Mouse (Mus musculus) kidney, embryonic 15.5 days (tissue): ENCODE data around the gene Cnr2. TPM values are rescaled to one million over a fixed set of nuclear protein-coding genes. Genes with fewer than 3 reads are reported as not detected.

Source experiments
- ATAC-seq: fragments of 200-750 bp; cut with Nextera tagmentation; replicated peaks from 2 replicates; pipeline ENCODE4 v1.8.0; 2017; ENCODE audit warnings: moderate TSS enrichment; ENCODE audit not compliant: low FRiP score
- H3K27ac ChIP-seq: fragments of 300-500 bp; sonication (generic); 2 replicates; pipeline ENCODE4 v1.5.1; 2015; ENCODE audit warnings: mild to moderate bottlenecking, inconsistent platforms
- H3K27me3 ChIP-seq: fragments of 300-500 bp; sonication (generic); 2 replicates; pipeline ENCODE4 v1.6.1; 2015; ENCODE audit warnings: inconsistent platforms
- H3K36me3 ChIP-seq: fragments of 300-500 bp; sonication (generic); 2 replicates; pipeline ENCODE4 v1.6.1; 2015; ENCODE audit warnings: inconsistent platforms
- H3K4me1 ChIP-seq: fragments of 300-500 bp; sonication (generic); 2 replicates; pipeline ENCODE4 v1.6.1; 2015; ENCODE audit warnings: inconsistent platforms
- H3K4me2 ChIP-seq: fragments of 300-500 bp; sonication (generic); 2 replicates; pipeline ENCODE4 v1.6.1; 2015; ENCODE audit warnings: moderate library complexity, mild to moderate bottlenecking, inconsistent platforms
- H3K4me3 ChIP-seq: fragments of 300-500 bp; sonication (generic); replicated peaks from 2 replicates; pipeline ENCODE4 v1.5.1; 2015; ENCODE audit warnings: mild to moderate bottlenecking, inconsistent platforms
- H3K9ac ChIP-seq: fragments of 300-500 bp; sonication (generic); 2 replicates; pipeline ENCODE4 v1.6.1; 2015; ENCODE audit warnings: mild to moderate bottlenecking, inconsistent platforms
- H3K9me3 ChIP-seq: fragments of 300-500 bp; sonication (generic); replicated peaks from 2 replicates; pipeline ENCODE4 v1.6.1; 2016; ENCODE audit warnings: inconsistent platforms
- WGBS: fragments of 180-500 bp; shearing (Covaris S2); methylation state at CpG from one replicate; pipeline ENCODE4 v1.1.7; 2015; ENCODE audit warnings: mixed read lengths; 5-methylcytosine and 5-hydroxymethylcytosine counted together
- polyA plus RNA-seq: library from polyadenylated mRNA; unstranded; fragments of >200 nt; fragmentation: Nextera tagmentation; extraction: Ambion mirVana; gene quantifications from 2 replicates; pipeline ENCODE4 v1.2.1, GENCODE M21; 2015

Cnr2 gene
- polyA plus RNA-seq, 1 experiment from 2014 or later, result 0.64 TPM

- no peaks in the 10 kb centered on the region for H3K9me3 ChIP-seq
- H3K36me3 ChIP-seq, result no peaks in the 10 kb centered on the region
- ATAC-seq, result no peak
- H3K27me3 ChIP-seq, result no peaks in the 10 kb centered on the region
- no peak overlapping the region for H3K4me3 ChIP-seq
- WGBS, result 65% methylated on average over 4 of the region's 4 CpGs
- H3K27ac ChIP-seq, result no peak overlapping the region
- H3K4me2 ChIP-seq, result no peak overlapping the region
- H3K4me1 ChIP-seq, result no peaks in the 10 kb centered on the region
- no peak overlapping the region for H3K9ac ChIP-seq
These were observed 2.3 kb upstream of the Cnr2 start for GRCm38 (mm10) chr4:135892884-135893283.

- Histone ChIP-seq H3K4me3 (no peak overlapping the region), H3K27me3 (no peaks in the 10 kb centered on the region), H3K27ac (no peak overlapping the region), H3K36me3 (no peaks in the 10 kb centered on the region), H3K9me3 (no peaks in the 10 kb centered on the region), H3K9ac (no peak overlapping the region), H3K4me2 (no peak overlapping the region), H3K4me1 (no peaks in the 10 kb centered on the region)
- 83% methylated on average over 6 of the region's 6 CpGs for WGBS
- no peak for ATAC-seq
These were observed 963 bp downstream of the Cnr2 start for GRCm38 (mm10) chr4:135896157-135896556.

GRCm38 (mm10) chr4:135898380-135899049, 3.3 kb downstream of the Cnr2 start:
- WGBS, result 66% methylated on average over 9 of the region's 9 CpGs
- ATAC-seq, result no peak; the same call in 1 of the 2 replicates
- H3K36me3 ChIP-seq, result no peaks in the 10 kb centered on the region
- H3K4me1 ChIP-seq, result no peaks in the 10 kb centered on the region
- H3K4me3 ChIP-seq, result no peak overlapping the region
- no peak overlapping the region for H3K9ac ChIP-seq
- H3K27me3 ChIP-seq, result no peaks in the 10 kb centered on the region
- H3K9me3 ChIP-seq, result no peaks in the 10 kb centered on the region
- H3K27ac ChIP-seq, result no peak overlapping the region
- H3K4me2 ChIP-seq, result no peak overlapping the region

- H3K4me2 ChIP-seq, result no peak overlapping the region
- no peaks in the 10 kb centered on the region for H3K9me3 ChIP-seq
- no peak overlapping the region for H3K4me3 ChIP-seq
- H3K27me3 ChIP-seq, result no peaks in the 10 kb centered on the region
- 86% methylated on average over 7 of the region's 7 CpGs for WGBS
- no peak overlapping the region for H3K9ac ChIP-seq
- no peak overlapping the region for H3K27ac ChIP-seq
- no peak for ATAC-seq
- no peaks in the 10 kb centered on the region for H3K4me1 ChIP-seq
- no peaks in the 10 kb centered on the region for H3K36me3 ChIP-seq
These were observed 3.9 kb downstream of the Cnr2 start for GRCm38 (mm10) chr4:135899050-135899448.

GRCm38 (mm10) chr4:135900008-135900407, 4.8 kb downstream of the Cnr2 start:
- Histone ChIP-seq H3K9ac (no peak overlapping the region), H3K27ac (no peak overlapping the region), H3K4me1 (no peaks in the 10 kb centered on the region), H3K9me3 (no peaks in the 10 kb centered on the region), H3K27me3 (no peaks in the 10 kb centered on the region), H3K36me3 (no peaks in the 10 kb centered on the region), H3K4me3 (no peak overlapping the region), H3K4me2 (no peak overlapping the region)
- ATAC-seq, result no peak
- 87% methylated on average over 5 of the region's 5 CpGs for WGBS

- Histone ChIP-seq H3K27ac (no peak overlapping the region), H3K36me3 (no peaks in the 10 kb centered on the region), H3K27me3 (no peaks in the 10 kb centered on the region), H3K4me1 (no peaks in the 10 kb centered on the region), H3K9me3 (no peaks in the 10 kb centered on the region), H3K4me2 (no peak overlapping the region), H3K4me3 (no peak overlapping the region), H3K9ac (no peak overlapping the region)
- ATAC-seq, result no peak
- WGBS, result 87% methylated on average over 4 of the region's 4 CpGs
These were observed 7.5 kb downstream of the Cnr2 start for GRCm38 (mm10) chr4:135902606-135903242.

GRCm38 (mm10) chr4:135904810-135905209, 9.6 kb downstream of the Cnr2 start:
- H3K4me2 ChIP-seq, result no peak overlapping the region
- H3K27me3 ChIP-seq, result no peaks in the 10 kb centered on the region
- H3K4me1 ChIP-seq, result no peaks in the 10 kb centered on the region
- WGBS, result 56% methylated on average over 1 of the region's 1 CpGs
- no peak overlapping the region for H3K9ac ChIP-seq
- H3K27ac ChIP-seq, result no peak overlapping the region
- no peak overlapping the region for H3K4me3 ChIP-seq
- ATAC-seq, result no peak
- no peaks in the 10 kb centered on the region for H3K9me3 ChIP-seq
- no peaks in the 10 kb centered on the region for H3K36me3 ChIP-seq

- H3K4me1 ChIP-seq, result no peaks in the 10 kb centered on the region
- H3K4me3 ChIP-seq, result no peak overlapping the region
- H3K36me3 ChIP-seq, result no peaks in the 10 kb centered on the region
- H3K27ac ChIP-seq, result no peak overlapping the region
- H3K27me3 ChIP-seq, result no peaks in the 10 kb centered on the region
- 64% methylated on average over 3 of the region's 3 CpGs for WGBS
- no peak overlapping the region for H3K4me2 ChIP-seq
- no peak overlapping the region for H3K9ac ChIP-seq
- no peak for ATAC-seq
- H3K9me3 ChIP-seq, result no peaks in the 10 kb centered on the region
These were observed 11.4 kb downstream of the Cnr2 start for GRCm38 (mm10) chr4:135906633-135907032.

GRCm38 (mm10) chr4:135909326-135910066, 14.3 kb downstream of the Cnr2 start:
- 61% methylated on average over 13 of the region's 13 CpGs for WGBS
- no peaks in the 10 kb centered on the region for H3K9me3 ChIP-seq
- H3K27me3 ChIP-seq, result no peaks in the 10 kb centered on the region
- no peak overlapping the region for H3K4me2 ChIP-seq
- no peaks in the 10 kb centered on the region for H3K36me3 ChIP-seq
- ATAC-seq, result no peak
- H3K4me3 ChIP-seq, result no peak overlapping the region
- H3K27ac ChIP-seq, result no peak overlapping the region
- H3K9ac ChIP-seq, result no peak overlapping the region
- H3K4me1 ChIP-seq, result no peaks in the 10 kb centered on the region

GRCm38 (mm10) chr4:135911531-135911930, 16.3 kb downstream of the Cnr2 start:
- H3K9me3 ChIP-seq, result no peaks in the 10 kb centered on the region

GRCm38 (mm10) chr4:135912164-135912563, 17.0 kb downstream of the Cnr2 start:
- Histone ChIP-seq H3K4me1 (no peaks in the 10 kb centered on the region), H3K4me3 (no peak overlapping the region), H3K4me2 (no peak overlapping the region), H3K27me3 (no peaks in the 10 kb centered on the region), H3K9me3 (no peaks in the 10 kb centered on the region), H3K36me3 (no peaks in the 10 kb centered on the region), H3K27ac (no peak overlapping the region), H3K9ac (no peak overlapping the region)
- no peak for ATAC-seq
- WGBS, result 38% methylated on average over 3 of the region's 3 CpGs

More at GRCm38 (mm10) chr4:135911531-135911930, 16.3 kb downstream of the Cnr2 start:
- no peaks in the 10 kb centered on the region for H3K27me3 ChIP-seq
- no peak overlapping the region for H3K4me2 ChIP-seq
- H3K27ac ChIP-seq, result peak overlapping the region; percentile 34; the same call in 1 of the 2 replicates
- no peak overlapping the region for H3K4me3 ChIP-seq
- H3K9ac ChIP-seq, result no peak overlapping the region
- WGBS, result 55% methylated on average over 7 of the region's 7 CpGs
- no peaks in the 10 kb centered on the region for H3K4me1 ChIP-seq
- ATAC-seq, result no peak
- H3K36me3 ChIP-seq, result no peaks in the 10 kb centered on the region

- H3K9ac ChIP-seq, result no peak overlapping the region
- H3K4me2 ChIP-seq, result no peak overlapping the region
- H3K36me3 ChIP-seq, result no peaks in the 10 kb centered on the region
- no peaks in the 10 kb centered on the region for H3K4me1 ChIP-seq
- ATAC-seq, result no peak
- no peak overlapping the region for H3K4me3 ChIP-seq
- H3K9me3 ChIP-seq, result no peaks in the 10 kb centered on the region
- H3K27ac ChIP-seq, result no peak overlapping the region
- H3K27me3 ChIP-seq, result no peaks in the 10 kb centered on the region
- 22% methylated on average over 3 of the region's 3 CpGs for WGBS
These were observed 17.6 kb downstream of the Cnr2 start for GRCm38 (mm10) chr4:135912835-135913234.
